Mouse (Mus musculus) liver, postnatal 0 days (tissue): ENCODE data around the gene Ttll3. TPM values are rescaled to one million over a fixed set of nuclear protein-coding genes. Genes with fewer than 3 reads are reported as not detected.

Experiments used
- ATAC-seq: fragments of 200-750 bp; cut with Nextera tagmentation; 2 replicates; pipeline ENCODE4 v1.8.0; 2017; ENCODE audit warnings: mild to moderate bottlenecking, moderate library complexity
- DNase-seq: peaks from one replicate; pipeline ENCODE4 v3.0.0-alpha.2; 2016
- H3K27ac ChIP-seq: fragments of 300-500 bp; sonication (generic); 2 replicates; pipeline ENCODE4 v1.5.1; 2014; ENCODE audit warnings: antibody characterized with exemption, moderate library complexity, mild to moderate bottlenecking, low read depth
- H3K27me3 ChIP-seq: fragments of 300-500 bp; sonication (generic); 2 replicates; pipeline ENCODE4 v1.6.1; 2014; ENCODE audit warnings: low read length, control low read depth, mixed read lengths; ENCODE audit not compliant: insufficient read depth
- H3K36me3 ChIP-seq: fragments of 300-500 bp; sonication (generic); replicated peaks from 2 replicates; pipeline ENCODE4 v1.6.1; 2014; ENCODE audit warnings: mild to moderate bottlenecking, control low read depth, low read length, moderate library complexity, mixed read lengths; ENCODE audit not compliant: insufficient read depth
- H3K4me1 ChIP-seq: fragments of 300-500 bp; sonication (generic); 2 replicates; pipeline ENCODE4 v1.6.1; 2014; ENCODE audit warnings: antibody characterized with exemption, mild to moderate bottlenecking, control low read depth; ENCODE audit not compliant: insufficient read depth
- H3K4me2 ChIP-seq: fragments of 300-500 bp; sonication (generic); 2 replicates; pipeline ENCODE4 v1.6.1; 2014; ENCODE audit warnings: low read depth, mild to moderate bottlenecking, low read length, moderate library complexity, mixed read lengths
- H3K4me3 ChIP-seq: fragments of 300-500 bp; sonication (generic); 2 replicates; pipeline ENCODE4 v1.5.1; 2014; ENCODE audit warnings: low read depth, low read length
- H3K9ac ChIP-seq: fragments of 300-500 bp; sonication (generic); replicated peaks from 2 replicates; pipeline ENCODE4 v1.6.1; 2014; ENCODE audit warnings: mild to moderate bottlenecking, moderate library complexity
- H3K9me3 ChIP-seq: fragments of 300-500 bp; sonication (generic); 2 replicates; pipeline ENCODE4 v1.6.1; 2016; ENCODE audit warnings: mild to moderate bottlenecking, control low read depth, low read length, mixed read lengths
- CTCF ChIP-seq: sonication (generic); IDR thresholded peaks from 2 replicates; pipeline ENCODE4 v1.5.1; 2016; ENCODE audit warnings: antibody characterized with exemption, low read depth
- EP300 ChIP-seq: IDR thresholded peaks from 2 replicates; pipeline ENCODE4 v1.6.1; 2016; ENCODE audit warnings: antibody characterized with exemption, low read depth, mild to moderate bottlenecking
- WGBS: fragments of 180-500 bp; shearing (Covaris S2); extraction: QIAGEN DNeasy Blood & Tissue Kit; methylation state at CpG from one replicate; pipeline ENCODE4 v1.1.7; 2014; ENCODE audit not compliant: insufficient replicate concordance; 5-methylcytosine and 5-hydroxymethylcytosine counted together
- polyA plus RNA-seq: library from polyadenylated mRNA; unstranded; fragments of >200 nt; fragmentation: Nextera tagmentation; extraction: Ambion mirVana; gene quantifications from 2 replicates; pipeline ENCODE4 v1.2.1, GENCODE M21; 2015

Ttll3 gene
- polyA plus RNA-seq, 1 experiment from 2014 or later = 0.83 TPM

- no peaks in the 10 kb centered on the region for H3K9me3 ChIP-seq
- H3K4me3 ChIP-seq = no peak overlapping the region
- no peak for TF ChIP-seq CTCF
- TF ChIP-seq EP300 = 0 out of 2 replicates have a peak, but pooled peaks have one; percentile 24
- WGBS = 66% methylated on average over 4 of the region's 4 CpGs
- peaks cover 55% of the 10 kb centered on the region for H3K36me3 ChIP-seq
- DNase-seq = no peak
- no peak overlapping the region for H3K4me2 ChIP-seq
- peaks cover 7% of the 10 kb centered on the region; the same call in 1 of the 2 replicates for H3K4me1 ChIP-seq
- H3K27ac ChIP-seq = no peak overlapping the region
- H3K9ac ChIP-seq = 0 out of 2 replicates have a peak overlapping the region, but pooled peaks have one; percentile 9
- no peak for ATAC-seq
- H3K27me3 ChIP-seq = no peaks in the 10 kb centered on the region
These were observed 15.6 kb upstream of the Ttll3 start for GRCm38 (mm10) chr6:113373491-113373890.

DNA sequence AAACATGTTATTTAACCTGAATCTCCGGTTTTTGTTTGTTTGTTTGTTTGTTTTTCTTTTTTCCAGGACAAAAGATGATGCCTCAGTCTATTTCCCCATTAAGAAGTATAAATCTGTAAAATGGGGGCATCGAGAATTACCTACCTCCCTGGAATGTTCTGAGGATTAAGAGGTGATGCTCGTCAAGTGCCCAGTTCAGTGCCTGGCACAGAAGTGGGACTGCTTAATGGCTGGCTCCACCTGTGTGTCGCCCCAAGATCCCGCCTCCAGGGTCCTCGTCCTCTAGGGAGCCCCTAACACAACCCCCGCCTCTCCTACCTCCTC, 11.9 kb upstream of the Ttll3 start:
- DNase-seq (no peak), ATAC-seq (no peak)
- H3K27ac ChIP-seq = peak overlapping the region; percentile 97
- H3K27me3 ChIP-seq = no peaks in the 10 kb centered on the region
- no peak for TF ChIP-seq EP300
- no peak for TF ChIP-seq CTCF
- H3K4me2 ChIP-seq = peak overlapping the region; percentile 91
- H3K4me3 ChIP-seq = peak overlapping the region; percentile 92
- 4% methylated on average over 7 of the region's 7 CpGs for WGBS
- H3K9me3 ChIP-seq = no peaks in the 10 kb centered on the region
- H3K4me1 ChIP-seq = peaks cover 25% of the 10 kb centered on the region
- peak overlapping the region; percentile 89 for H3K9ac ChIP-seq
- peaks cover 47% of the 10 kb centered on the region for H3K36me3 ChIP-seq

DNA sequence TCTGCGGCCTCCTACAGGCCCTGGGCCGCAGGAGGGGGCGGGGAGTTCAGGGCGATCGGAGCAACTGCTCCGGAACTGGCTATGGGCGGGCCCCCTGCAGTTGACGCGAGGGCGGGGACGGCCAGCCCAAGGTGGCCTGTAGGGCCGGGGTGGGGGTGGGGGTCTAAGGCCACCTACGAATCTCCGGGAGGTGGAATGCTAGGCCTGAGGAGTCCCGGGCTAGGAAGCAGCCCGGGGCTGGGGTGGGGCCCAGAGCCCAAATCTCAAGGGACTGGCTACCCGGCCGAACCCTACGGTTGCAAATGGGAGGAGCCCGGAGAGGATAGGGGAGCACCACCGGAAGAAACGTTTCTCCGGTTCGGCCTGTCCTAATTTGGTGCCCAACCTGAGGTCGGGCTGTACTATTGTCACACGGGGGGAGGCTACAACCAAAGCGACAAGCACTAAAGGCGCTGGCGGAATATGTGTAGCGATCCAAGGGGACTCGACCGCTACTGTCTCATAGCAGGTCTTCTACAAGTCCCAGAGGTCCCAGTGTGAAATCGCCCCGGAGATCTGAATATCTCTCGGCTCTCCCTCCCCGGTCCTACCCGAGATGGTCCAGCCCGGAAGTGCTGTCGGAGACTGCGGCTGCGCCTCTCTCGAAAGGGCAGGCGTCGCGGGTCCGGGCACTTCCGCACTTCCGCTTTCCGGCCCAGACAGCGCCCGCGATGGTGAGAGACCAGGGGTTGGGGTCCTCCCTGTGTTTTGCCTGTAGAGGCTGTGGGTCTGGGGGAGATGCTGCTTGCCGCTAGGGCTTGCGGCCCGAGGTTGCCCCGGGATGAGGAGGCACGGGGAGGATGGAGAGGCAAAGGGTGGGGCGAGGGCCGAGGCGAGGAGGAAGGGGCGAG, 11.3 kb upstream of the Ttll3 start, which contains the start of the genes Tada3 and Arpc4:
TSS of gene Tada3 (minus strand) at position 388 of the 890 bp plus-strand sequence.
TSS of gene Arpc4 (plus strand) at position 620 of the 890 bp plus-strand sequence.
- peak; percentile 81 for TF ChIP-seq EP300
- no peak for TF ChIP-seq CTCF
- Histone ChIP-seq H3K4me1 (peaks cover 25% of the 10 kb centered on the region), H3K27ac (peak within 1 kb of the TSS; percentile 97), H3K9me3 (no peaks in the 10 kb centered on the region), H3K4me3 (peak within 1 kb of the TSS; percentile 92), H3K4me2 (peak within 1 kb of the TSS; percentile 91), H3K27me3 (no peaks in the 10 kb centered on the region), H3K36me3 (peaks cover 46% of the 10 kb centered on the region), H3K9ac (peak within 1 kb of the TSS; percentile 89)
- ATAC-seq (peak; percentile 96), DNase-seq (peak; percentile 94)
- under 1% methylated on average over 61 of the region's 61 CpGs for WGBS

GRCm38 (mm10) chr6:113379246-113379645, 9.8 kb upstream of the Ttll3 start:
- 25% methylated on average over 6 of the region's 6 CpGs for WGBS
- peak overlapping the region; percentile 97; the same call in 1 of the 2 replicates for H3K27ac ChIP-seq
- H3K27me3 ChIP-seq = no peaks in the 10 kb centered on the region
- peak overlapping the region; percentile 89; the same call in 1 of the 2 replicates for H3K9ac ChIP-seq
- DNase-seq (no peak), ATAC-seq (no peak)
- H3K9me3 ChIP-seq = no peaks in the 10 kb centered on the region
- H3K4me1 ChIP-seq = peaks cover 25% of the 10 kb centered on the region
- peak overlapping the region; percentile 91 for H3K4me2 ChIP-seq
- H3K4me3 ChIP-seq = peak overlapping the region; percentile 92
- peaks cover 52% of the 10 kb centered on the region for H3K36me3 ChIP-seq
- TF ChIP-seq CTCF (no peak), EP300 (no peak)

GRCm38 (mm10) chr6:113380480-113380879, 8.6 kb upstream of the Ttll3 start:
- Histone ChIP-seq H3K4me2 (peak overlapping the region; percentile 16; the same call in 1 of the 2 replicates), H3K9ac (no peak overlapping the region), H3K27me3 (no peaks in the 10 kb centered on the region), H3K4me1 (peaks cover 25% of the 10 kb centered on the region), H3K36me3 (peaks cover 54% of the 10 kb centered on the region), H3K27ac (no peak overlapping the region), H3K4me3 (peak overlapping the region; percentile 5; the same call in 1 of the 2 replicates), H3K9me3 (no peaks in the 10 kb centered on the region)
- 89% methylated on average over 11 of the region's 11 CpGs for WGBS
- TF ChIP-seq CTCF (no peak), EP300 (no peak)
- no peak for ATAC-seq
- no peak for DNase-seq

DNA sequence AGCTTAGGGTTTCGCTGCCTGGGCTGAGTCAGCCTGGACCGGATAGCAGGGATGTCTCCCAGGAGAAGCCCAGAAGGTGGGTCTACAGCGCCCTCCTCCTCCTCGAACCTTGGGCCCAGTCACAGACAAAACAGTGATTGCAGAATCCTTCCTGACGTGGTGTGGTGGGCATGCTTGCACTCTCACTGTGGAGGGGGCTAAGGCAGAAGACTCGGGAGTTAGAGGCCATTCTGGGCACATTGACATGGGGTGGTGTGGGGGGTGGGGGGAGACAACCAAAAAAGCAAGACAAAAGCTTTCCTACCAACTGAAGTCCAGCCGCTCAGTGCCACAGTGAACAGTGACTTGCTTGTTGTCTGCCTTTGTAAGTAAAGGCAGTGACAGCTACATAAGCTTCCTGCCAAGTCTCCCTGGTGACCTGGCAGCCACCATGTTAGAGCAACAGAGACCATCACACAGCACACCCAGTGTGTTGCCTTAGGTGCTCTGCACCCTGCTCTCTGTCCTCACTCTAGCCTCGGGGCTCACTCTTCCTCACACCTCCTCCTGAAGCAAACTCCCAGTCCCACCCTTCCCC, 4.6 kb upstream of the Ttll3 start:
- no peak for DNase-seq
- Histone ChIP-seq H3K9ac (no peak overlapping the region), H3K36me3 (peaks cover 81% of the 10 kb centered on the region), H3K27me3 (no peaks in the 10 kb centered on the region), H3K27ac (no peak overlapping the region), H3K4me2 (no peak overlapping the region), H3K9me3 (no peaks in the 10 kb centered on the region), H3K4me1 (peaks cover 9% of the 10 kb centered on the region), H3K4me3 (no peak overlapping the region)
- ATAC-seq = no peak
- no peak for TF ChIP-seq EP300
- TF ChIP-seq CTCF = no peak
- WGBS = 86% methylated on average over 8 of the region's 8 CpGs
